Mouse (Mus musculus): Measurements from ENCODE around the gene Adgrd1.
"Not testable (repeated sequence)": the region's sequence is repeated elsewhere in the genome, so short reads cannot be mapped to it uniquely, and the experiment has no call there.

Adgrd1 gene

DNA sequence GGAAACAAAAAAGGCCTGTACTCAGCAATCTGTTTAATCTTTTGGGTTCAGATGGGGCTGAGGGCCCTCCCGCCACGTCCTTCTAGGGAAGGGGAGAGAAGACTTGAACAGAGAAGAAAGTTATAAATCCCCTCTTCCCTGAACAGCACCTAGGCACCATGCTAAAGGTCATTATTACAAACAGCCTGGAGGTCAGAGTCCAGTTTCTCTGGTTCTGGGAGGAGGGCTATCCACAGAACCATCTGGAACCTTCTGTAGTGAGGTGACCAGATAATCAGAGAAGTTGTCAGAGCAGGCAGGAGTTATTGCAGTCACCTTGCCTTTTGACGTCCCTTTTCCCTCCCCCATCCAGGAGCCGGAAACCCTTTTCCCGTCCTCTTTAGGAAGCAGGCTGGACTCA, 2.3 kb upstream of the Adgrd1 start:
- no peak for DNase-seq

DNA sequence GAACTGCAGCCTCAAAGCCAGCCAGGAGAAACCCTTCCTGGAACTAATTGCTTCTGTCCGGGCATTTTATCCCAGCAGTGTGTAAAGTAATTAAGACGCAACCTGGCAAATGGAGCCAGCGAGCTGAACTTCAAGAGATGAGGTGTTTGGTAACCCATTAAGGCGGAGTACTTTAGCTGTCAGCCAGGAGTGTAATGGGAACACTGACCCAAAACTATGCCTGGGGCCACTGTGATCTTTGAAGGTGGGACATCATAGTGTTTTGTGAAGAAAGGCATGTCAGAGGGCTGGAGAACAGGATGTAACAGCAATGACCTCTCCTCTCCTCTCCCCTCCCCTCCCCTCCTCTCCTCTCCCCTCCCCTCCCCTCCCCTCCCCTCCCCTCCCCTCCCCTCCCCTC, 7.5 kb downstream of the Adgrd1 start:
- no peak for DNase-seq

DNA sequence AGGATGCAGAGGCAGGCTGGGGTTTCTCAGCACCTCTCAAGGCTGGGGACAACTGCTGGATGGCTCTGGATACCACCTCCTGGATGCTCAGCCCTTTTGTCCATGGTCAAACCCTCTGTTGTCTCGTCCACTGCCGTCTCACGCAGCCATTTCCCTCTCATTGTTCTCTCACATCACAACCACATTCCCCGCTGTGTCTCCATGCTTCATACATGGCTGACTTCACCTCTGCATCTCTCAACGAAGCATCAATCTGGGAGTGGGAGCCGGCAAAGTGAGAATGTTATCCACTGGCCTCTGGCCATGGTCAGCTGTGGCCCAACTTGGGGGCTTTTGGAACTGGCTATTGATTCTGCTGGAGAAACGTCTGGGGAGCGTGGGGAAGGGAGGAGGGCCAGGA, 15.2 kb downstream of the Adgrd1 start:
- DNase-seq: no peak

DNA sequence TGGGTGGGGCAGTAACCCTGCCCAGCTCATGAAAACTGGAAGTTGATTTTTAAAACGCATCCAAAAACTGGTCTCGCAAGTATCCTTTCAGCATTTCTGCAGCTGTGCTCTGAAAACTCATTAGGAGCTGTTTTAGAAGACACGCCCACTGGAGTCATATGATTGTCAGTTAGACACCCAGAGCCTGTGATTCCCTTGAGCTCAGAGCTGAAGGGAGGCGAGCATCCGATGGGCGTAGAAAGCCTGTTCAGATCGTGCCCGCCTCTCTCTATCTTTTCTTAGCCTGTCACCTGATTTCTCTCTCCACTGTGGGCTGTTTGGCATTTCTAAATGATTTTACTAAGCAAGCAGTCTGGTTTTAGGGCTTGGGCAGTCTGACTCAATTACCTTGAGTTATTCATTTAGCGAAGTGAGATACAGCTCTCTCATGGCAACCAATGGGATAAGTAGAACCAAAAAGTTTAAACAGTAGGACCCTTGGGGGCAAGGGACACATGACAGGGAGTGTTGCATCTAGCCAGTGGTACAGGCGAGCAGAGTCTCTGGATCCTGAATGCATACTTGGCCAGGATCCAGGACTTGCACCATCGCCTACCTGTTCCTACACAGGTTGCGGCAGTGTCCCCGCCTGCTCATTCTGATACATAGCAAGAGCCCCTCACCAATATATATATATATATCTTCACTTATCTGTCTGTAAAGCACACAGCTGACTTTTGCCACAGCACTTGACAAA, 17.4 kb downstream of the Adgrd1 start:
- DNase-seq: no peak

DNA sequence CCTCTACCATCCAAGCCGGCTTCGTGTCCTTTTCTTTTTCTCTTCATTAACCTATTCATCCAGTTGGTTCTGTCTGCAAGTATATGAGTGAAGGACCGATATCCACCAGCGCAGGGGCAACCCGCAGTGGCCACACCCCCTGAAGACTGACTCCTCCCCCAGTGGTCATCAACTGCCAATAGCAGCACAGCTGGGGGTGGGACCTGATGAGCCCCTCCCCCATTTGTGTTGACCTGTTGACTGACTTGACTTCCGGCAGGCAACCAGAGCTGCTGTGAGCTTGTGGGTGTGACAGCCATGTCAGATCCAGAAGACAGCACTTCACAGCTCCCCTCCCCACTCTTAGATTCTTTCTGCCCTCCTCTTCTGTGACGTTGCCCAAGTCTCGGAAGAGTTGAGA, 19.7 kb downstream of the Adgrd1 start:
- no peak for DNase-seq

DNA sequence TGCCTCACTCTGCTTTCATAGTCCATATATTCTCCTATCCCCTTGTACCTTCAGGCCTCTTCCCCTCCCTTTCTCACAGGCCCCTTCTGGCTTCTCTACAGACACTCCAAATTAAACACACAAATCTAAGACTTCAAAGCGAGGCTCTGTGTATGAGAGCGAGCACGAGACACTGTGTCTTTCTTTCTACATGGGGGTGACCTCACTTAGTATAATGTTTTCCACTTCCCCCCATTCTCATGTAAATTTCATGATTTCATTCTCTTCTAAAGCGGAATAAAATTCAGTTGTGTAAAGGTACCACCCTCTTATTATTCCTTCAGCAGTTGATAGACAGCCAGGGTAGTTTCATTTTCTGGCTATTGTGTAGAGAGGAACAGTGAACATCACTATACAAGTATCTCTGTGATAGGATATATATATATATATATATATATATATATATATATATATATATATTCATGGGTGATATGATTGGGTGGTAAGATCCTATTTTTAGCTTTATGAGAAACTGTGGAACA, 21.1 kb downstream of the Adgrd1 start:
- no peak for DNase-seq

DNA sequence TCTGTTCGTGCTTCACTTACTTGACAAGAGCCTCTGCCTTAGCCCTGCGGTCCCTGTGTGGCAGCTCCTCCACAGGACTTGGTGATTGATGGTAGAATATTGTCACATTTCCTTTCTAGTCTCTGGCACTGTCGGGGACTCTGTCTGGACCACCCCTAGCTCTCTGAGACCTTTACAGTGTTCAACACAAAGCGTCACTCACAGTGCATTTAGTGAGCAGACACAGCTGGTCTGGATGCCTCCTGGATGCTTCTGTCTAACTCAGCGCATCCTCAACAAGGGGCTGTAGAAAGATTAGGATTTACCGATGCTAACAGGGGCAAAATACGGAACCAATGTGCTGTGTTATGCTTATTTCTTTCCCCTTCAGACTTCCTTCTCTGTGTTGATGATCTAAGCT, 22.0 kb downstream of the Adgrd1 start:
- no peak for DNase-seq

DNA sequence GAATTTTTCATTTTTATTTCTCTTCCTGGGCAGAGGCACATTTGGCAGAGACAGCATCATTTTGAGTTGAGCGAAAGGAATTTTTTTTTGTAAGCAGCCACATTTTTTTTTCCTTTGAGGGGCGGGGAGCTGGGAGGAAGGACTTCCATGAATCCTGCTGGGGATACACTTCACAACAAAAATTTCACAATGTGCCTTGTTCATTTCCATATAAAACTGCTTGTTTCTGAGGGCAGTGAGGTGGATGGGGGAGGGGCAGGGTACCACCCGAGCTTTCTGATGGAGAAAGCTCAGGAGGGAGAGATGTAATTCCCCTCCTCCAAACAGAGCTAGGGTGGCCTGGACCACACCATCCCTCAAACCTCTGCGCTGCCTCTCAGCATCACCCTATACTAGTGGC, 22.6 kb downstream of the Adgrd1 start:
- no peak for DNase-seq

DNA sequence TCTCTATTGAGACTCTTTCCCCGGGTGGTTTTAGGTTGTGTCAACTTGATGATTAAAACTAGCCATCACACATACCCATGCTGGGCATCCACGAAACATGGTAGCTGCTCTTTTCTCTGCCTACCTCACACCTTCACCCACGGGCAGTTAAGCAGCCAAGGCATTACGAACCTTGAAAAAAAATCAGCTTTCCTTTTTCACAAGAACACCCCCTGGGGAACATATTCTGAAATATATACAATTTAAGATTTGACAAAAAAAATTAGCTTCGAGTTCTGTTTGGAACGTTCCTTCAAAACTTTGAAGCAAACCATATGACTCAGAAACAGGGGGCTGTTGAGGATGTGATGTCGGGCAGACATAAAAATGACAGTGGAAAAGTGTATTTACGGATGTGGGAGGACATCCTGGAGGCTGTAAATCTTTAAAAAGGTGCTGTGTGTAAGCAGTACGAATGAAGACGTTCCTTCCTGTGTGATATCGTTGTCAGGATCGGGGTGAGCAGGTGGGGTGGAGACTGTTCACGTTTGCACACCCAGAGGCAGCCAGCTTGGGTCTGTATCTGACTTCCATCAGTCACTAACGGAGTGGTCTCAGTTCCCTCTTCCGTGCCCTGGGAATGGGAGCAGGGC, 25.2 kb downstream of the Adgrd1 start:
- DNase-seq: no peak

DNA sequence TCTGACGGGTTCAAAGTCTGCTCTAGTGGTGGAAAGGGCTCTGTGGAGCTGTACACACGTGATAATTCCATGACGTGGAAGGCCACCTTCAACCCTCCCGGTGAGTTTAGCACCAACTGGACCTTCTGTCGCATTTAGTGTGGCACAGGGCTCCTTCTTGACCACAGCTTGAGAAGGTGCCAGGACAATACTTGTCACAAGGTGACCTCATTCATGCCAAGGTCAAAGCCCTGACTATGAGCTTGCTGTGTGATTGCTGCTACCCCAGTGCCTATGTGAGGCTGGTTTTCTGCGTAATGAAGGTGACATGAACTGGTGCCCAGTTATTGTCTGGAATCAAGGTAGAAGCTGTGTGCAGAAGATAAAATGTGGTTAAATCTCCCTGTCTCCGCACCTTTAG, 25.9 kb downstream of the Adgrd1 start:
- DNase-seq: no peak

DNA sequence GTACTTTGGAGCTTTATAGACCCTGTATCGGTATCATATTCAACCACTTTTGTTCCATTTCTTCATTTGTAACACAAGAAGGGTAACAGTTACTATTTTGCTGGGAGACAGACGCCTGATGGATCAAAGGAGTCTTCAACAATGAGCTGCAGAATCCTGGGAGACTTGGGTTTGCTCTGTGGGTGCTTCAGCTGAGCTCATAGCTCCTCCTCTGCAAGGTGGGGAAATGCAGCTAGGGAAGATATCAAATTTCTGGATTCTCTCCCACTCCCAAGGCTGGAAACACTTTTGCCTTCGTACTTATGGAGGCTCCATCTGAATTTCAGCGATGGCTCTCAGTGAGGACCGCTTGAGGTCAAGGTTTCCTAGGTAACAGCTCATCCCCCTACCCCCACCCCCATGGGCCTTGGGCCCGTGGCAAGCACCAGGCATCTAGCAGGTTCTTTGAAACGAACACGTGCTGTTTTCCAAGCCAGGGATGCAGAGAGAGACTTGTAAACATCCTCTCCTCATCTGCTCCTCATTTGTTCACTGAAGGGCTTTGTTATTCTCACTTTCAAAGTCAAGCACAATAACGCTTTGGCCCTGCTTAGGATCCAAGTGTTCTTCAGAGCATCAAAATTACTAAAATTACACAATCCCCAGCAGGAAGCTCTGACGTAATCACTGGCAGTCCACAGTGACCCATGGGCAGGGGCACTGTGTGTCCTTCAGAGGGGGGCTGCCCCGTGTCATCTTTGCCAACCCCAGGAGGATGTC, 27.7 kb downstream of the Adgrd1 start:
- DNase-seq: no peak

DNA sequence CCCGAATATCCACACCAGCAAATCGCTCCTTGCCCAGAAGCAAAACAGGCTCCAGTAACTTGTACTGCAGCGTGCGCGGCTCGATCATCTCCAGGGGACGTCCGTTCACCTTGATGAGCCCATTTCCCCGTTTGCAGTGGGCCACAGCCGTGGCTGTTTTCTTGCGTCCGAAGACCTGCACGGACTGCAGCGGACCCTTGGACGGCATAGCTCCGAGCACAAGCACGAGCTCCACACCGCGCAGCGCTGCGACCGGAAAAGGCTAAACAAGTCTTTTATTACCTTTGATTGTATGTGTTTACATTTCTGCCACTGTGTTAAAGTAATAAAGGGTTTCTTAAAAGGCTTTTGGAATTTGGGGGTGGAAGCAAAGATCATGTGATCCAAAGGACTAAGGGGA, 31.8 kb downstream of the Adgrd1 start:
- DNase-seq: not testable (repeated sequence)

DNA sequence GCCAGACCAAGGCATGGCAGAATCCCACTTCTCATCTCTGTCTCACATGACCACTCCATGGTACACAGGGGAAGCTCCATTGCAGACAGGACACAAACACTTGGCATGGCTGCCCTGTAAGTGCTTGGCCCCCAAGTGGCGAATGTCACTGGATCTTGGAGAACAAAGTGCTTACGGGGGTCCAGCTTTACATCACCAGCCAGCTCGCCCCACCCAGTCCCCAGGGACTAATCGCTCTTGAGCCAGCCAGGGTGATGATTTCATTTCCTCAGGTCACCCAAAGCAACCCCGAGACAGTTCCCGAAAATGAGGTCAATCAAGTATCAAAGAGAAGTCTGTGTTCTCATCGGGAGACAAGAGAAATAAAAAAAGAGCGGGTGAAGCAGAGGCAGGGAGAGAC, 33.8 kb downstream of the Adgrd1 start:
- no peak for DNase-seq

DNA sequence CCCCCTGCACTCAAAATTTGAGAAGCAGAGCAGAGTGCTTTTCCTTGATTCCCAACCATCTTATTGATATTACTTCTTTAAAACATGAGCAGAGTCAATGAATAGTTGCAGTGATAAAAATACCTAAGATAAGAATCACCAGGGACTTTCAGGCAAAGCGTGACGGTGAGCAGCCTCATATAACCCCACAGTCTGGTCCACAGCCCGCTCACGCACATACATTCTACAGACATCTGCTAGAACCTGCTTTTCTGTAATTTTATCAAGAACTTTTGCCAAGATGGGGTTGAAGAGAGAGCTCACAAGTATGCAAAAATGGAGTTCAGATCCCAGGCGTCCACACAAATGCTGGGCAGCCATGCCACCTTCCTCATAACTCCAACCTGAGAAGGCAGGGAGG, 40.9 kb downstream of the Adgrd1 start:
- no peak for DNase-seq

DNA sequence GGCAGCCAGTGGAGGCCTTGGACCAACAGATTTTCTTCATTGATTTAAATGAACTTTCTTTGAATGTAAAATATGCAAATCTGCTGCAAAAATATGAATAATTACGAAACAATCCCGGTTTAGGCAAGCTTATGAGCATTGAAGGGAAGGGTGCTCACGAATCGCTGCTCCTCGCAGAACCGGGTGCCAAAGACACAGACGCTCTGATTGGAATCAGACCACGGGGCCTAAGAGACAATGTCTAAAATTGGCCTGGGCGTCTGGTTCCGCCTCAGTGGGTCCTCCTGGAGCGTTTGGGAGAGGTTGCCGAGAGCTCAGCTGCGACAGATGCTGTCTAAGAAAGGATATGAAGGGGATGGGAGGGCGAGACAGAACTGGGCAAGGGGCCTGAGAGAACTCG, 42.0 kb downstream of the Adgrd1 start:
- no peak for DNase-seq

DNA sequence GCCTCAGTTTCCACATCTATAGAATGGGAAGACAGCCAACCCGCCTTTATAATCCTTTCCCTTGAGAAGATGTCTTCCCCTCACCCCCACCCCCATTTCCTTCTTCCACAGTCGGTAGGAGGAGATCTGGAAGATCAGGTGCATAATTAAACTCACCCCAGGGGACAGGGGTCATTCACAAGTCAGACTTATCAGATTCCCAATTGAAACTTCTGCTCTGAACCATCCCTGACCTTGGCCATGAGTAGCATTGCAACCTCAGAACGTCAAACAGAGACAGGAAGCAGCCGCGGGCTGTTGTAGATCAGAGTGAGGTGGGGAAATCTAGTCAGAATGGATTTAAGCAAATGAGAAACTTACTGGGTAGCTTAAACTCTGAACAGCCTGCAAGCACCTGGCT, 46.3 kb downstream of the Adgrd1 start:
- DNase-seq: no peak

DNA sequence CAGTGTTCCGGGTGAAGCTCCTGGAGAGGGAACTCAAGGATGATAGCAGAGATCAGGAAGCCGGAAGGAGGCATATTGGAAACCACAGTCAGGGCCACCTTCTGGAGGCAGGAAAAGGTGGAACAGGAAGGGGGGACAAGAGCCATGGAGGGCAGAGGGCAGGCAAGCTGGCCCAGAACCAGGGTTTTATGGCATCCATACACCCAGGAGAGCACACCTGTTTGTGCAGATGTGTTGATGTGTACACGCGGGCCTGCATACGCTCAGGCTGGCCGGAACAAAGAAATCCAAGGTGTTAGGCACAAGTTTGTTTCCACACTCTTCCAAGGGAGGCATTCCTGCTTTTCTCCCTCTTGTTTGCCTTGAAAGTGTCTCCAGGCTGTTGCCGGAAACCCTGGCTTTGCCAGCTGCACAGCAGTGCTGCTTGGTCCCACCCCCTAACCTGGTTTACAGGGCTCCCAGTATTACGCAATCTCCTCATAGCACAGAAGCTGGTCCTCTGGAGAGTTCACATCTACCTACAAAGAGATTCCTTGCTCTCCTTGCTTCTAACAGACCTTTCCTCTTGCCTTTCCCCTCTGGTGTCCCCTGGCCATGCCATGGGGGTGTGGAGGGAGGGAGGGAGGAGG, 48.9 kb downstream of the Adgrd1 start:
- DNase-seq: no peak

DNA sequence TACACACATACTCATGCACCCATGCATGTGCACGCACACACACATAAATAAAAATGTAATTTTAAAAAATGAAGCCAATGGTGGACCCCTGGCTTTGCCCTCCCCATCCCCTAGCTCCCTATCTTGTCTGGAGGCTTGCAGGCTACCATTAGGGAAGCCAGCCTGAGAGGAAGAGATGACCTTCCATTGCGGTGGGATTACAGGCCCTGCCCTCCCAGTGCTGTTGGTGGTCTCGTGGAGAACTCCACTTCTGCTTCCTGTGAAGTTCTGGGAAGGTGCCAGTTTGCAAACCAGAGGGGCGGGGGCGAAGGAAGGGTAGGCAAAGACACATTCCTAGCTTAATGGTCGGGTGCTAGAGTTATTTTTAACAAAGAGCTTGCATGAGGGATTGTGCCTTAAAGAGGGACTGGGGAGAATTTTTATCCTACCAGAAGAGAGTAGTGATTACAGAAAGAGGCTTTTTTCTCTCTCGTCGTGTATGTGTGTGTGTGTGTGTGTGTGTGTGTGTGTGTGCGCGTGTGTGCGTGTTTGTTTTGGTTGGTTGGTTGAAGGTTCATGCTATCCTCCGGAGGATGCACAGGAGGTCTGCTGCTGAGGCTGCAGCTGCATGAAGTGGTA, 50.5 kb downstream of the Adgrd1 start:
- no peak for DNase-seq

DNA sequence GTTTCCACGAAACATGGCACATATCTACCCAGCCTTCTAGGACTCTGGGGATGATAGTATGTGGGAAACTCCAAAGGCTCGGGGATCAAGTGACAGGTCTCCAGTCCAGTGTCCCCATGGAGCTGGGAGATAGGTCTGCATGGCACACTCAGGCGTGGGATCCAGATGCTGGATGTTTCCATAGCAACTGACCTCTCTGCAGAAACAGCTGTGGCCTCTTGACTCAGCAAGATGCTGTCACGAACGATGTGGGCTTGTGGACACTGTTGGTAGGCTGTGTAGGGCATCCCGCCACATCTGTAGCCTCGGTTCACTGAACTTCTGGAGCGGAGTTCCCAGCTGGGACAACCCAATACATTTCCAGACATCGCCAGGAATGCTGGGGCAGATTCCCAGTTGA, 51.9 kb downstream of the Adgrd1 start:
- no peak for DNase-seq

DNA sequence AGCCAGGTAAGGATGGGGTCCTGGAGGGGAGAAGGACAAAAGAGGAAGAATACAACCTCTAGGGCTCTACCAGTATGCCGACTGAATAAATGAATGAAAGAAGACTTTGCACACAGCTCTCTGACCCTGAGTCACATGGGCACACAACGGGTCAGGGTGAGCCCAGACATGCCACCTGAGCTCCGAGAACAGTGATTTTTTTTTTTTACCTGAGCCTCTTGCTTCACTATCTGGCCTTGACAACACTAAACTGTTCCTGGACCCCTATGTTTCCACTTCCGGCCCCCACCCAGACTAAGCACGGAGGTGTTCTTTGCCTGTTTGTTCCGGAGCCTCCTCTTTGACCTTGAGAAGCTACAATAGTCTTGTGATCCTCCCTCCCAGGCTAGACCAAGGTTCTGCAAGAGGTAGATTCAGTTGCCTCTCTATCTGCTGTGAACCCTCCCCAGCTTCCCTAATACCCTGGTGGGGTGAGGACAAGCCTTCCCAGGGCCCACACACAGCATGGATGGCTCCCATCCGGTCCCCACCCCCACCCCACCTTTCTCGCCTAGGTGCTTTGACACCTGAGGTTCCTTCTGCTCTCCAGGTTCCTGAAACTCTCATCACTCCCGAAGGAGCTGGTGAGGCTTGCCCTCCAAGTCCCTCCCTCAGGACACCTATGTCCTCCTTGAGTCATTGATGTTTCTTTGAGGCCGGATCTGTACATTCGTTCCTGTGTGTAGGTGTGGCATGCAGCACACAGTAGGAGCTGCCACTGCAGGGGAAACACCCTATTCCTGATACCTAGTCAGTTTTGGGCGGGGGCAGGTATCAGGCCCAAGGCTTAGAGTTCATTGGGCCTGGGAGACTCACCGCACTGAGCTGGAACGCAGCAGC, 58.7 kb downstream of the Adgrd1 start:
- no peak for DNase-seq

DNA sequence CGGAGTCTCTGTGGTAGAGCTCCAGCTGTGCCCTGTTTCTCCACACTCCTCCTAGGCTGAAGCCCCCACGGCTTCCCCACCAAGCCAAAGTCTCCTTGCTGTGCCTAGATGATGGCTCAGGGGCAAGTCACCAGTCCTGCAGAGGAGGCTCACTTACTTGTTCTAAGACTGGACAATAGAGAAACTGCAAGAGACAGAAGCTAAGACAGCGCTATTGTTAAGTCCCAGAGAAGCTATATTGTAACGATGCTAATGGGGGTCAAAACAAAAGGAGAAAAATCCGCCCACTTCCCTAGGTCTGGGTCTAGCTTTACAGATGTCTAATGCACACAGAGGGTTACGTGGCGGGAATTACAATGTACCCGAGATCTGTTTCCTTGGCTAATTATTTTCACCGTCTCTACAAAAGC, 59.4 kb downstream of the Adgrd1 start:
- no peak for DNase-seq
